Mouse (Mus musculus): Measurements from ENCODE around the gene Twsg1.
"Not testable (repeated sequence)": the region's sequence is repeated elsewhere in the genome, so short reads cannot be mapped to it uniquely, and the experiment has no call there.

Twsg1 gene

DNA sequence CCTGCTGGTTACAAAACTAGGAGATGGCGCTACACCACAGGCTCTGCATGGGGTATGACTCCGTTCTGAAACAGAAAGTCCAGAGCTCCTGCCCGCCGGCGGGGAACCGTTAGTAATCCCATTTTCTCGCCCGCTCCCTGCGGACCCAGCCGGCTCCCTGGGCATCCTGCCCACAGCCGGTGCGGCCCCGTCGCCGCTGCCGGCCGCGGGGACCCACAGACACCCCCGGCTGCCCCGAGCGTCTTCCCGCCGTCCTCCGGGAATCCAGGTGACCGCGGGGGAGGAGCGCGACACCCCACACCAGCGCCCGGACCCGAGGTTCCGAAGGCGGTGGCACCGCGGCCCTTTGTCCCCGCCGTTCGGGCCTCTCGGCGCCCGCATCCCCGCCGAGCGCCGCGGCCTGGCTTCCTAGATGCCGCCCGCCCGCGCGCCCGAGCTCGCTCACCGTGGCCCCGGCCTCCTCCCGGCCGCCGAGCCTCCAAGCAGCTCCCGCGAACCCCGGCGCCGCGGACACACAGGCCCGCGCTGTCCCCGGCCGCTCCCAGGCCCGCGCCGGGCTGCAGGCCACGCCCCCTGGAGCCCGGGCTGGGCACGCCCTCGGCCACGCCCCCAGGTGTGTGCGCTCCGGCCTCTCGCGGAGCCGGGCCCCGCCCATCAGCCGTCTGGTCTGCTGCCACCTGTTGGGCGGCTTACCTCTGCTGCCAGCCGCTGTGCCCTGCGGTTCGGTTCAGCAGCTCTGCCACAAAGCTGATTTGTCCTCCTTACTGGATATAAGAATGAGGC is at the start of gene Twsg1:
TSS of gene Twsg1 (minus strand) at position 605 of the 783 bp plus-strand sequence.
- peak; percentile 96 for DNase-seq (ENCODE audit: low read depth)

DNA sequence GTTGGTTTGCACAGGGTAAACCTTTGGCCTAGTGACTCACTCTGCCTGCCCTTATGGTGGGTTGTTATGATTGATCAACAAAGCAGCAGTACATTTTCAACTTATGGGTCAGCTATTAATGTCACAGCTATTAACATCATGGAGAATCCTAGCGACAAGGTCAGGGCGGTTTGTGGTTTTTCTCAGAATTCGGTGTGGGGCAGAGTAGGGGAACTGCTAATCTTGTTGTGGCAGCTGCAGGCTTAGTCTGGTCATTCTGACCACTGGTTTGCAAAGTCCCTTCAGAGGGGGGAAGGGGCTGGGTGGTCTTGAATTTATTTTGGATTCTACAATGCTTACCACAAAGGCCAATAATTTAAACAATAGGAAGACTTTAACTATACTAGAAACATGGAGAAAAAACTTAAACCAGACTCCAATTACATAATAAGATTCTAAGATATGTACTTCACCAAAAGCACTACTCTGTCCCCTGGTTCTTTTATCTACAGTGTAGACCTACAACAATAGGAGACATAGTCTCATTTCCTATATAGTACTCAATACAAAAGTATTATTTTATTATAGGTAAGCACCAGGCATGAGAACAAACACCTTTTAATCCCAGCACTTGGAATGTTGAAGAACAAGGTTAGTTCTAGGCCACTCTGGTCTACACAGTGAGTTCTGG is 37.3 kb upstream of the Twsg1 start:
- DNase-seq (ENCODE audit: low read depth): no peak

DNA sequence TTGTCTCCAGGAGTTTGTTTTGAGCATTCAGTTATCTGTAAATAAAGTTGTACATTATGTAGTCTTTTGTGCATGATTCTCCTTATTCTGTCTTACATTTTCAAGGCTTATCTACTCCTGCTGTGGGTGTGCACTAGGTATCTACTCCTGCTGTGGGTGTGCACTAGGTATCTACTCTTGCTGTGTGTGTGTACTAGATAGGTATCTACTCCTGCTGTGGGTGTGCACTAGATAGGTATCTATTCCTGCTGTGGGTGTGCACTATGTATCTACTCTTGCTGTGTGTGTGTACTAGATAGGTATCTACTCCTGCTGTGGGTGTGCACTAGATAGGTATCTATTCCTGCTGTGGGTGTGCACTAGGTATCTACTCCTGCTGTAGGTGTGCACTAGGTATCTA is 25.7 kb upstream of the Twsg1 start:
- DNase-seq (ENCODE audit: low read depth): not testable (repeated sequence)

DNA sequence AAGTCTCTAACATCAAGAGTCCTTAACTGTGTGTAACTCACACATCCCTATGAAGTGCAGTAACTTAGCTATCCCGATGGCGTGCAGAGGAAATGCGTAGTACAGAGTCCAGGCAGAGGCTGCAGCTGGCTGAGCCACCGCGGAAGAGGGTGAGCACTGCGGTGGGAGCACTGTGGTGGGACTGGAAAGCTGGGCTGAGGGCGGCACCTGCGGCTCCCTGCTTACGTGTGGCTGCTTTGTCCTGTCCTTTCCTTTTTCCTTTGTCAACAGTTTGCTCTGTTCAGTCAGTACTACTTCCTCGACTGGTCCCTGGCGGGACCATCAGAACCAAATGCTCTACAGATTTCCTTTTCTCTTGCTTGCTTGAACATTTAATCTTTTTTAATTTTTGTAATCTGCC is 16.7 kb upstream of the Twsg1 start:
- no peak for DNase-seq (ENCODE audit: low read depth)

DNA sequence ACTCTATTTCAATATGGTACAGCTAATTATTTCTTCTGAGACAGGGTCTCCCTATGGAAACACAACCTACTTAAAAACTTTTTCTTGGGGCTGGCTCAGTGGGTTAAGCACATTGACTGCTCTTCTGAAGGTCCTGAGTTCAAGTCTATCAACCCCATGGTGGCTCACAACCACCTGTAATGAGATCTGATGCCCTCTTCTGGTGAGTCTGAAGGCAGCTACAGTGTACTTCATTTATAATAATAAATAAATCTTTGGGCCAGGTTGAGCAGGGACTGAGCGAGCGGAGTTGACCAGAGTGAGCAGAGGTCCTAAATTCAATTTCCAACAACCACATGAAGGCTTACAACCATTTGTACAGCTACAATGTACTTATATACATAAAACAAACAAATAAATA is 11.2 kb upstream of the Twsg1 start:
- no peak for DNase-seq (ENCODE audit: low read depth)

DNA sequence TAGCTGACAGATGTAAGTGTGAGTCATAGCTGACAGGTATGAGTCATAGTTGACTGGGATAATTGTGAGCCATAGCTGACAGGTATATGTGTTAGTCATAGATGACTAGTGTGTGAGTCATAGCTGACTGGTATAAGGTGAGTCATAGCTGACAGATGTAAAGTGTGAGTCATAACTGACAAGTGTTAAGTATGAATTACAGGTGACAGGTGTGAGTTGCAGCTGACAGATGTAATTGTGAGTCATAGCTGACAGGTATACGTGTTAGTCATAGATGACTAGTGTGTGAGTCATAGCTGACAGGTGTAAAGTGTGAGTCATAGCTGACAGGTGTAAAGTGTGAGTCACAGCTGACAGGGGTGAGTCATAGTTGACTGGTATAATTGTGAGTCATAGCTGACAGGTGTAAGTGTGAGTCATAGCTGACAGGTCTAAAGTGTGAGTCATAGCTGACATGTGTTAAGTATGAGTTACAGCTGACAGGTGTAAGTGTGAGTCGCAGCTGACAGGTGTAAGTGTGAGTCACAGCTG is 10.6 kb upstream of the Twsg1 start:
- peak; percentile 66 for DNase-seq (ENCODE audit: low read depth)

DNA sequence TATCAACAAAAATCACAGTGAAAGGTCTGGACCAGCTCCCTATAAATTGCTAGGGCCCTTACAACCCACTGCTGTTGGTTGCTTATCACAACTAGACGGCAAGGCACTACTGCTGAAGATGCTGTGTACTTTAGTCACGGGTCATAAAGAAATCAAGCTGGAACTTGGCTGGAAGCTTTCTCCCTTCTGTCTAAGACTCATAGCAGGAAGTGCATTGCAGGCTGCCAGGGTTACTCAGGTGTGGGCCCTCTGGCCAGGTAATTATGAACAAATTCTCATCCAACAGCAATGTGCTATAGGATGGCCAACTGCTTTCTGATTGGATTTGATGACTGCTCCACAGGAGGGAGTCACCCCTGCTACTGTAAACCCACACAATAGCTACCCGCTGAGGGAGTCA is 8.0 kb upstream of the Twsg1 start:
- DNase-seq (ENCODE audit: low read depth): no peak

DNA sequence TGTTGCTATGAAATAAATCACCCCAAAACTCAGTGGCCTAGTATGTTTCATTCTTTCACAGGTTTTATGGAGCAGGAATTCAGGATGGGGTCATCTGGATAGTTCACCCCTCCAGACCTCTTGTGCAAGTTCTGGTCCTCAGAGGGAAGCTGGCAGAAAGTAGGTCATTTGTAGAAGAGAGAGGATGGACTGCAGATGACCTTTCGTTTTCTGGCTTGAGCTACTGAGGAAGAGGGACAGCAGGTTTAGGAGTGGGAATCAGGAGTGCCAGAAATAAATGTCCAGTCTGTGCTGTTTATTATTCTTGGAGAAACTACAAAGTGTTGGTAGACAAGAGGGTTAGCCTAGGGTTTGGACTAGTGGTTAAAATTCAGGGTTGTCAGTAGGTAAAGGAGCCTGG is 7.3 kb upstream of the Twsg1 start:
- DNase-seq (ENCODE audit: low read depth): no peak

DNA sequence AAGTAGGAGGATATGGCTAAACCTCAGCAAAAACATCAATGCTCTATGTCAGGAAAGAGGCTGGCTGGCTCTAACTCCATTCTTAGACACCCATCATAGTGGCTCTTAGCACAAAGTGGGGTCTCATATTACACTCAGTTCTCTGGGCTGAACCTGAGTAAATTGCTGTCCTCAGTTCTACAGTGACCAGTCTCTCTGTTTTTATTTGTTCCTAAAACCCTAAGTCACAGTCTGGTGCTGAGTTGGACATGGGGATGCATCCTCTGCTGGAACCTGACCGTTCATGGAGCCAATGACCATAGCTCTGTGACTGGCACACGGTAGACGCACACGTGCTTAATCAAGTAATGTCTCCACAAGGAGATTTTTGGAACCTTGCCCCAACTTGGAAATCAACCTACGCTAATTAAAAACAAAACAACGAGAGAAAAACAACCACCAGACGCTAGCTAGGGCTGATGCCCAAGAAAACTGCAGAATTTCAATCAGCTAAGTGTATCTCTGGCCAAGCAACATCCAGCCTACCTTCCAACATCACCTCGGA is 6.8 kb upstream of the Twsg1 start:
- peak; percentile 68 for DNase-seq (ENCODE audit: low read depth)

DNA sequence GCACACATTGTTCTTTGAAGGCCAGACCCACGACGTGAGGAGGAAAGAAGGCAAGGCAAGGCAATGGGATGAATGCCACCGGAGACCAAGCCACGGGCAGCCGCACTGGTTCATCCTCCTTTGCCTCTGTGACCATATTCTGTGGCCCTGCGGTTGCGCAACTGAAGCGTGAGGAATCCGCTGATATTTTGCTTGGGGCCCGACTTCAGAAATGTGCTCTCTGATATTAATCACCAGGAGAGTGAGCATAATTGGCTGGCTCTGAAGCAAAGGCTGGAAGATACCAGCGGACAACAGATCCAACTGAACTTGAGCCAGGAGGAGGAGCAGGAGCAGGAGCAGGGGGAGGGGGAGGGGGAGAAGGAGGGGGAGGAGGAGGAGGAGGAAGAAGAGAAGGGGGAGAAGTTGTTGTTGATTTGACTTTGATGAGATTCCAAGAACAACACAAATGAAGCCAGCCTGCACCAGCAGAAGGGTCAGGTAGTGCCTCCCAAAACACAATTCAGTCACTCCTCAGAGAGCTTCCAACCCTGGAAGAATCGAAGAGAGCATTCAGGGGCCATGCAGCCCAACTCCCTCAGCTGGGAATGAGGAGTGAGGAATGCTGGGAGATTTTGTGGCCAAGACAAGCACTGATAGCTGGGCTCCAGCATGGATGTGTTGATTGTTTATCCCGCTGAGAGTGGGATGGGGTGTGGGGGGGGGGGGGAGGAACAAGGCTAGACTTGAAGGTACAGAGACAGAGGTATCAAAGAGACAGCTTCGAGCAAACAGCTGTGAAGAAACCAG is 6.2 kb upstream of the Twsg1 start:
- no peak for DNase-seq (ENCODE audit: low read depth)

DNA sequence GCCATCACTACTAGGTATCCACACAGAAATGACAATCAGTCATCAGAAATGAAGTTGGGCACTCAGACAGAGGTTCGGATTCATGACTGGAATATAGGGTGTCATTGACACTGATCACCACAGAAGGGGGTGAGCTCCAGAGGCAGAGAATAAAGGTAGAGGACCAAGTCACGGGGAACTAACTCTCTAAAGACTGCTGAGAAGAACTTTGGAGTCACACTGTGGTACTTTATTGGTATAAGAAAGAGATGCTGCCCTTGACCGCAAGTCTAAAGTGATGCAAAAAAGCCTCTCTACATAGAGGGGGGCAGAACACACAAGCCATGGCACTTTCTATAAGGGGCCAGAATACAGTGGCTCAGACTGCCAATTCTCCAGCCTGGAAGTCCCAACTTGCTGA is 5.1 kb upstream of the Twsg1 start:
- DNase-seq (ENCODE audit: low read depth): no peak

DNA sequence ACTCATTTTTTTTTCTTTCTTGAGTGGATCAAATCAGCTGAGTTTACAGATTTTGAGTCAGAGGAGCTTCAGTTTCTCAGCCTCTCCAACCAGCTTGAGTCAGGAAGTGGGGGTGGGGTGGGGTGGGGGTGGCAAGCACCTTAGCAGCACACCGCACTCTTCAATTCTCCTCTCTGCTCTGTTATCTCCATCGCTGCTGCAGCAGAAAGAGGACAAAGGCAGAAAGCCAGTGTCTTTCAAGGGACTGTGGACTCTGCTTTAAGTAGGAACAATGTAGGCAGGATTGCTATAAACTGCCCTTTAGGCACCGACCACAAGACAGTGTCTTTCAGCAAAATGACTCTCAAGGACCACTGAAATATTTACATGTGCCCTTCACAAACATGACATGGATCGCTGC is 2.9 kb upstream of the Twsg1 start:
- DNase-seq (ENCODE audit: low read depth): peak; percentile 76

DNA sequence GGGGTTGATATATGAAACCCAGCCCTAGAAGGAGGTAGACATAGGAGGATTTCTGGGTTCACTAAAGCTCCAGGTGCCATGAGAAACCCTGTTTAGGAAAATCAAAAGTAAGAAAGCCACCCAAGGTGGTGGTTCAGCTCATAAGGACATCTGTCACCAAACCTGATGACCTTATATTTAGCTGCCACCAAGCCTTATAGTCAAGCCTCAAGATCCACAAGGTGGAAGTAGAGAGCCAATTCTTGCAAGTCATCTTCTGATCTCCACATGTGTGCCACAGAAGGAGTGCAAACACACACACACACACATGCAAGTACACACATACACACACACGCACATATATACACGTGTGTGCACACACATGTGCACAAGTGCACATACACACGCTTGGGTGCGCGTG is 1.1 kb upstream of the Twsg1 start:
- peak; percentile 81 for DNase-seq (ENCODE audit: low read depth)

DNA sequence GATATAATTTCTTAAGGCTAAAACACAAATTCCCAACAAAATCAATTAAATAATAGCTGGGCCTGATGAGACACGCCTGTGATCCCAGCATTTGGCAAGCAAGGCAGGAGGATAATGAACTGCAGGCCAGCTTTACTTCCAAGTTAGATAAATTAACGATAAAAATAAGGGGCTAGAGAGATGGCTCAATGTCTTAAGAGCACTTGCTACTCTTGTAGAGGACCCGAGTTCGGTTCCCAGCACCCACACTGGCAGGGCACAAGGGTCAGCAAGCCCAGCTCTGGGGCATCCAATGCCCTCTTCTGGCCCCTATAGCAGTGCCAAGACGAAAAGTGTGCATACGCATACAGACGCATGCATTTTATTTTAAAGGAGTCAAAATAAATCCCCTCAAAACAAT is 843 bp downstream of the Twsg1 start:
- no peak for DNase-seq (ENCODE audit: low read depth)

DNA sequence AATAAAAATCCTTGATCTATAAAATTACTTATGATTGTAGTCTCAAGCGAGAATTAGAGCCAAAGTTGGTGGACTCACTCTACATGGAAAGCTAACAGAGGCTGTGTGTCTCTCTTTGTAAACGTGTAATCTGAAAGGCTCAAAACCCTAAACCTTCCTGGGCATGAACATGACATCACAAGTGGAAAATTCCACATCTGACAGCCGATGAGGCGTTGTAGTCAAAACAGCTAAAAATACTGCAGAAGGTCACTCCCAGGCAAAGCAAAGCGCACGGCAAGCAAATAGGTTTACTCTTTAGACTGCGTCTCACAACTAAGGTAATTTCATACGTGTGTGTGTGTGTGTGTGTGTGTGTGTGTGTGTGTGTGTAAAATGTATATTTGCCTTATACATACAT is 3.7 kb downstream of the Twsg1 start:
- DNase-seq (ENCODE audit: low read depth): no peak

DNA sequence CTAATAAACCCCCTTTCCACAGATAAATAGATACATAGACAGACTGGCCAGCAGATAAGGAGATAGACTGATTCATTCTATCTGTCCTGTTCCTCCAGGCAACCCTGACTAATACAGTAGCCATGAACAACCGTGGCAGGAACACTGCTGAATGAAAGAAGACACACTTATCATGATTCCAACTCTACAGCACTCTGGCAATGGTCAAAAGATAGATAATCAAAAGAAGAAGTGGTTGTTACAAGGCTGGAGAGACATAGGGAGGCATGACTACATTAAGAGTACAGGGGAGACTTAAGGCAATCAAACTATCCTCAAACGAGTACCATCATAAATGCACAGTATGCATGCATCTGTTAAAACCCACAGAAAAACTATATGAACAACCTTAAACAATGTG is 5.6 kb downstream of the Twsg1 start:
- no peak for DNase-seq (ENCODE audit: low read depth)

DNA sequence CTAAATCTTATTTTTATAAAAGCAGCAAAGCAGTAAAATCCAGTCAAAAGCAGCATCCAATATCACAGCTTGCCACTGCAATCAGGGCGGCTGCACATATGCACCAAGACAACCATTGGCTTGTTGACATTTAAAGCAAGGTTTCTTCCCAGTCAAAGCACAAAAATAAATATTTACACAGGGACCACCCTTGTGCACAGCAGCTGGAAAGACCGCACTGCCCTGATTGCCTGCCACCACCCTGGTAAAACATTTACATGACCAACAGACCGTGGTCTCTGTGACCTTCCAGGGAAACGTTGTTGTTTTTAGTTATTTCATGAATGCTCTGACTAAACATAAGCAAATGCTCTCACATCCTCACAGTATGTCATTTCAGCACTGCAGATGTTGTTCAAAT is 8.6 kb downstream of the Twsg1 start:
- DNase-seq (ENCODE audit: low read depth): no peak

DNA sequence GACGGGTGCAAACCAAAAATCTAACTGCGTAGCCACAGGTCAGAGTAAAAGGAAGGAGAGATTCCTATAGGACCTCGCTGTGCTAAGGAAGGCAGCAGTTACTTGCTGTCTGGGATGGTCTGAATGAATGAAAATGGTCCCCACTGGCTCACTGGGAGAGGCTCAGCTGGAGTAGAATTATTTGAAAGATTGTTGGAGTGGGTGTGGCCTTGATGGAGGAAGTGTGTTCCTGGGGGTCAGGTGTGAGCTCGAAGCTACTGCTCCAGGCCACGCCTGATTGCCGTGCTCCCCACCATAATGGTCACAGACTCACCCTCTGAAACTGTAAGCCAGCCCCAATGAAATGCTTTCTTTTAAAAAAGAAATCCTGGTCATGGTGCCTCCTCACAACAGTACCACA is 9.8 kb downstream of the Twsg1 start:
- no peak for DNase-seq (ENCODE audit: low read depth)

DNA sequence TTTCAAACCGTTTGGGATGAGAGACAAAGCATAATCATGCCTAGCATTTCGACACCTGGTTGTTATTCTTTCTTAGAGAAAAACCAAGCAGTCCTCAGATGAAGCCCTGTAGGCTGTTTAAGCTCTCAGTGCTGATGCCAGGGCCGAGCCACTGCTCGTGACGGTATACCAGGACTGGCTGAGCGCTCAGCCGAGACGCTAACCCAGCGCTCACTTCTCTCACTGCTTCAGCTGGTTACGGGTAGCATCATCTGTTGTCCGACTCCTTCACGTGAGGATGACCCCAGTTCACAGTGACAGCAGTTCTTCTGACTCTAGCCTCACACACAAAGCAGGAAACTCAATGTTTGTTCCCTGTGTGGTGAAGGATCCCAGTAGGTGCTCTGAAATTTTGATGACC is 10.8 kb downstream of the Twsg1 start:
- no peak for DNase-seq (ENCODE audit: low read depth)

DNA sequence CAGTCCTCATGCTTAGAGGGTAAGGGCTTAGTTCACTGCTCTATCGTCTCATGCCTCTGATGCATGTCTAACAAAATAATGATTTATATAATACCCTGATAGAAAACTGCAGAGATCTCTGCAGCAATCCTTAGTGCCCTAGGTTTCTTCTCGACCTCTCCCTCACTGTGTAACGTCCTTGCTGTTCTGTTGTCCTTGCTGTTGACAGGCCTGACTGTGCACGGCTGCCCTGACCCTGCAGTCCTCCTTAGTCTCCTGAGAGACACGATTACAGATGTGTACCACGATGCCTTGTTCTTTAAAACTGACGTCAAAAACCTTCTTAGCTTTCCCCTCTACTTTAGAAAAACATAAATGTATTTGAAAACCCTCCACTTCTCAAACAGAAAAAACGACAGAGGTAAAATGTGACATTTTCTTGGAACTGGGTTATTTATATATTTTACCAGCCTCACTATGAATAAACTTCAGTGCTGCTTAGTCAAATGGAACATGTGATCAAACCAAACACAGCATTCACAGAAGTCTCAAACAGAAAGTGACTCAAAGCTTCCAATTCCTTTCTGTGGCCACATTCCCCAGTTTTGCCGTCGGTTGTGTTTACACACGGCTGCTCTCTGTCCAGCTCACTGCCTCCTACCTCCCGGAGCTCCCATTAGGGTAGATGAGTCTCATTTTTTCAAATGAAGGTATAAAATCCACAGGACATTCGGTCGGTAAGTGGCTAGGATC is 11.4 kb downstream of the Twsg1 start:
- no peak for DNase-seq (ENCODE audit: low read depth)

DNA sequence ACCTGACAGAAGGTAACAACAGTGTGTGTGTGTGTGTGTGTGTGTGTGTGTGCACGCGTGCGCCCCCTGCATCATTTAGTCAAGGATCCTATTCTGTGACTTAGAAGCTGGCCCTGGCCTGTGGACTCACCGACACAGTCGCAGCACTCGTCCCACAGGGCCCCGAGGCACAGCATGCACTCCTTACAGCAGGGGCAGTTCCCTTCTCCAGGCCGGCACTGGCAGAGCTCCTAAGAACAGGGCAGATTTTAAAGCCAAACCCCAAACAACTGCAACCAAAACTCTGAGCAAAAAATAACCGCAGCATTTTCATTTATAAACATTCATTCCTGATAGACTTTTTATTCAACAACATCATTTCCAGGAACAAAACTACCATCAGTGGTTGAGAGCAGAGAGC is 13.4 kb downstream of the Twsg1 start:
- DNase-seq (ENCODE audit: low read depth): no peak

DNA sequence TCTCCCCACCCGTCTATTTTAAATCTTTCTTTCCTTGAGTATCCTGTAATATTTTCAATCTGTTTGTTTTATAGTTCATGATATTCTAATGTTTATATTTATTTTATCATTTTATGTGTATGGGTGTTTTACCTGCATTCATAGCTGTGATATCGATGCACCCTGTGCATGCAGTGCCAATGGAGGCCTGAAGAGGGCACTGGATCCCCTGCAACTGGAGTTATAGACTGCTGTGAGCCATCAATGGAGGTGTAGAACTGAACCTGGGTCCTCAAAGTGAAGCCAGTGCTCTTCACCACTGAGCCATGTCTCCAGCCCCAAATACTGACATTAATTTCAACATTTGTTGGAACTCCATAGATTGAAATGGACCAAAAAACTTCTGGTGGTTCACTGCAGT is 17.3 kb downstream of the Twsg1 start:
- DNase-seq (ENCODE audit: low read depth): peak; percentile 55
